Mouse (Mus musculus) midbrain, embryonic 11.5 days (tissue): ENCODE data around the gene Rasl11b. TPM values are rescaled to one million over a fixed set of nuclear protein-coding genes. Genes with fewer than 3 reads are reported as not detected.
A peak's percentile ranks its signal among the peaks of the same experiment; 100 is the strongest.

Experiments used
- ATAC-seq: fragments of 200-750 bp; cut with Nextera tagmentation; 2 replicates; pipeline ENCODE4 v1.8.0; 2017; ENCODE audit warnings: moderate TSS enrichment, moderate library complexity; ENCODE audit not compliant: low FRiP score
- DNase-seq: peaks from one replicate; pipeline ENCODE4 v3.0.0; 2015; ENCODE audit warnings: low spot score; ENCODE audit errors: missing footprints
- H3K27ac ChIP-seq: fragments of 300-500 bp; sonication (generic); 2 replicates; pipeline ENCODE4 v1.5.1; 2014; ENCODE audit warnings: low read depth, low read length
- H3K27me3 ChIP-seq: fragments of 300-500 bp; sonication (generic); 2 replicates; pipeline ENCODE4 v1.6.1; 2014; ENCODE audit warnings: mild to moderate bottlenecking, low read length, moderate library complexity, mixed read lengths; ENCODE audit not compliant: control insufficient read depth, insufficient read depth
- H3K36me3 ChIP-seq: fragments of 300-500 bp; sonication (generic); 2 replicates; pipeline ENCODE4 v1.6.1; 2014; ENCODE audit warnings: mild to moderate bottlenecking, low read length, moderate library complexity, mixed read lengths; ENCODE audit not compliant: control insufficient read depth, insufficient read depth
- H3K4me1 ChIP-seq: fragments of 300-500 bp; sonication (generic); 2 replicates; pipeline ENCODE4 v1.6.1; 2014; ENCODE audit warnings: low read length; ENCODE audit not compliant: control insufficient read depth, insufficient read depth
- H3K4me2 ChIP-seq: fragments of 300-500 bp; sonication (generic); 2 replicates; pipeline ENCODE4 v1.6.1; 2014; ENCODE audit warnings: mild to moderate bottlenecking, moderate library complexity
- H3K4me3 ChIP-seq: fragments of 300-500 bp; sonication (generic); 2 replicates; pipeline ENCODE4 v1.5.1; 2014; ENCODE audit warnings: low read depth, low read length
- H3K9ac ChIP-seq: fragments of 300-500 bp; sonication (generic); 2 replicates; pipeline ENCODE4 v1.6.1; 2014; ENCODE audit warnings: low read length
- H3K9me3 ChIP-seq: fragments of 300-500 bp; sonication (generic); 2 replicates; pipeline ENCODE4 v1.6.1; 2016; ENCODE audit warnings: low read length; ENCODE audit not compliant: control insufficient read depth
- WGBS: fragments of 180-500 bp; shearing (Covaris S2); extraction: QIAGEN DNeasy Blood & Tissue Kit; methylation state at CpG from one replicate; pipeline ENCODE4 v1.1.7; 2014; 5-methylcytosine and 5-hydroxymethylcytosine counted together
- polyA plus RNA-seq: library from polyadenylated mRNA; unstranded; fragments of >200 nt; fragmentation: Nextera tagmentation; extraction: Ambion mirVana; gene quantifications from 2 replicates; pipeline ENCODE4 v1.2.1, GENCODE M21; 2014

Gene Rasl11b
- polyA plus RNA-seq, 1 experiment from 2014 or later: 29.0 TPM

DNA sequence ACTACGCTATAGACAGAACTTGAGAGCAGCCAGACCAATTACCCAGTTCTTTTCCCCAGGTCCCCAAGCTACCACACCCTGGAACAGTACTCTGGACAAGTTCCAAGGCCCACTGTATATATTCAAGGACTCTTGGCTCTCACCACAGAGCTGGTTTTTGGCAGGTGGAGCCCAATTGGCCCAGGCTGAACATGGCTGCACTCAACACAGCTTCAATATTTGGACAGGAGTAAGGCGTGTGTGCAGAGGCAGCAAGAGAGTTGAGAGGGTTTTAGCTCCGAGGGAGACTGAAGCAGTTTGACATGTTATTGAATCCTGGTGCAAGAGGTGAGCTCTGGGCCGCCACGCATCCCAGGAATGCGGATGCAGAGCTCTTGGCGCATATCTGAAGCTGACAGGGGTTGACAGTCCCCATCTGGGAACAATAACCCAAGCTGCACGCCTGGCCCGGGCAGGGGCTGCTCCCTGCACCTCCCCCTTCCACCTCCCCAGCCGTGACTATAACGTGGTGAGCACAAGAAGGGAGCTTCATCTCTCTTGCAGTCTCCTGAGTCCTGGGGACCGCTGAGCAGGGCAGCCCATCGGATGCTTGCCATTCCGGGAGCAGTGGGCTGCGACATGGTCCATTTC, 33.7 kb upstream of the Rasl11b start:
- H3K9ac ChIP-seq: peak overlapping the region; percentile 27; the same call in 1 of the 2 replicates
- H3K27me3 ChIP-seq: no peaks in the 10 kb centered on the region; the same call in 1 of the 2 replicates
- WGBS: 17% methylated on average over 15 of the region's 15 CpGs
- H3K4me3 ChIP-seq: no peak overlapping the region
- H3K36me3 ChIP-seq: no peaks in the 10 kb centered on the region
- H3K4me1 ChIP-seq: peaks cover 12% of the 10 kb centered on the region
- H3K27ac ChIP-seq: no peak overlapping the region; the same call in 1 of the 2 replicates
- DNase-seq: peak; percentile 92
- ATAC-seq: peak; percentile 84
- H3K9me3 ChIP-seq: no peaks in the 10 kb centered on the region
- peak overlapping the region; percentile 36 for H3K4me2 ChIP-seq

DNA sequence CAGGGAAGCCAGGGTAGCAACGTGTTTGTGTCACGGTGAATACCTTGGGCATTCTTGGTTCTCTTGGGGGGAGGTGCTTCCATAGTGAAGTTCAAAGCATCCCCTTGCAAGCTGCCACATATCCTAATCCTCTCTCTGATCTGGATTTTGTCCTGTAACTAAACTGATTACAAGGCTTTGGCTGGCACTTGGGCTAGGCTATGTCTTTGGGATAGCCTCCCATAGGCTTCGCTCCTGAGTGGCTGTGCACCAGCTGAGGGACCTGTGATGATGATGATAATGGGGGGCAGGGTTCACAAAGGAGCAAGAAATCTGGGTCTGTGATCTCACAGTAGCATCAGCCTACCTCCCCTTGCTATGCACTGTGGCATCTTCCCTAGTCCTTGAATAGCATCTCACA, 33.1 kb upstream of the Rasl11b start:
- no peaks in the 10 kb centered on the region for H3K9me3 ChIP-seq
- 41% methylated on average over 3 of the region's 3 CpGs for WGBS
- ATAC-seq (peak; percentile 54), DNase-seq (no peak)
- no peaks in the 10 kb centered on the region; the same call in 1 of the 2 replicates for H3K27me3 ChIP-seq
- peak overlapping the region; percentile 36 for H3K4me2 ChIP-seq
- H3K27ac ChIP-seq: no peak overlapping the region; the same call in 1 of the 2 replicates
- H3K9ac ChIP-seq: peak overlapping the region; percentile 27; the same call in 1 of the 2 replicates
- H3K36me3 ChIP-seq: no peaks in the 10 kb centered on the region
- no peak overlapping the region for H3K4me3 ChIP-seq
- peaks cover 12% of the 10 kb centered on the region for H3K4me1 ChIP-seq

DNA sequence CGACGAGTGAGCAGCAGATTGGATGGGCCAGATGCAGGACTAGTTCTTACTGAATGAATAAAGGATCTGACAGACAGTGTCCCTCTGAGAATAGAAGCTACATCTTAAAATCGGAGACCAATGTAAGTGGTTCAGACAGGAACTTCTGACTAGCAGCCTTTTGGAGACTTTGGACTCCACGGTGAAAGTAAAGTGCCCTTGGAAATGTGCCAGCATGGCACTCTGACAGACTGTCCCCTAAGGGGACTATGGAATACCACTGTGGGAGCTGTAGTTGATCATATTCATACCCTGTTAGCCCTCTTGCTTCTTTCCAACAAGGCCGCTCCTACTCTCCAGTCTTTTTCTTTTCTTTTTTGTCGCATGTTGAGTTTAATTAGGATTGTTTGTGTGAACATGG, 31.9 kb upstream of the Rasl11b start:
- peaks cover 12% of the 10 kb centered on the region for H3K4me1 ChIP-seq
- peak; percentile 17 for DNase-seq
- no peaks in the 10 kb centered on the region for H3K36me3 ChIP-seq
- ATAC-seq: no peak
- no peak overlapping the region for H3K4me3 ChIP-seq
- no peaks in the 10 kb centered on the region for H3K9me3 ChIP-seq
- no peak overlapping the region for H3K4me2 ChIP-seq
- 93% methylated on average over 6 of the region's 6 CpGs for WGBS
- no peak overlapping the region for H3K27ac ChIP-seq
- no peak overlapping the region for H3K9ac ChIP-seq
- no peaks in the 10 kb centered on the region; the same call in 1 of the 2 replicates for H3K27me3 ChIP-seq

DNA sequence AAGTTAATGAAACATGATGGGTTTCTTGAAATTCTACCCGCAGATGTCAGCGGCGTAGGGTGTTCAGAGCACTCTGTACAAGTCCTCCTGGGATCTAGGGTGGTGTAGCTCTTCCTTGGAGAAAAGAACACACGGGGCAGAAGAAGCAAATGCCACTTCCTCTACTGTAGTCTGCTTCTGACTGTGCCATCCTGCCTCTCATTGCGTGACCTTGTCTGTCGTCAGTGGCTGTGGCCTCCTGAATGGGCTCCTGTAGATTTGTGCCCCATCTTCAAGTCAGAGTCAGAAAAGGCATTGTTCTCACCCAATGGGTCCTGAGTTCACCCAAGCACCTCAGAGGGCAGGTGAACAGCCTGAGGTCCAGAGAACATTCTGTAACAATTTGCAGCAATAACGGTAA, 30.5 kb upstream of the Rasl11b start:
- no peaks in the 10 kb centered on the region; the same call in 1 of the 2 replicates for H3K27me3 ChIP-seq
- H3K4me1 ChIP-seq: peaks cover 12% of the 10 kb centered on the region
- 87% methylated on average over 7 of the region's 7 CpGs for WGBS
- no peak overlapping the region for H3K4me3 ChIP-seq
- H3K27ac ChIP-seq: no peak overlapping the region
- H3K4me2 ChIP-seq: no peak overlapping the region
- H3K9ac ChIP-seq: no peak overlapping the region
- DNase-seq (no peak), ATAC-seq (no peak)
- H3K36me3 ChIP-seq: no peaks in the 10 kb centered on the region
- H3K9me3 ChIP-seq: no peaks in the 10 kb centered on the region

DNA sequence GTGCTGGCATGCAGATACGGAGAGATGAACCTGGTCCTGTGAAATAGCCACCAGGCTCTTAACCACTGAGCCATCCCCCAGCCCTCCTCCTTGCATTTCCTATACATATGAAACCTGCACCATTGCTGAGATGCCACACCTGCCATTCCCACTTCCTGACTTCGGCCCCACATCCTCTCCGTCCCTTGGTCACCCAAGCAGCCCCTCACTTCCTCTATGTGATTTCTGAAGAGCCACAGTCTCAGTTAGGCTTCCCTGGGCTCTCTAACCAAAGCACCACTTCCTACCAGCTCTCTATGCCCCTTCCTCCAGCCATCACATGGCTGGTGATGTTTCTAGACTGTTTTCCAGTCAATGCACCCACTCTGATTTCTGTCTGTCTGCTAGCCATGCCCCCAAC, 28.4 kb upstream of the Rasl11b start:
- H3K27me3 ChIP-seq: no peaks in the 10 kb centered on the region; the same call in 1 of the 2 replicates
- no peaks in the 10 kb centered on the region for H3K9me3 ChIP-seq
- 98% methylated on average over 3 of the region's 3 CpGs for WGBS
- H3K4me3 ChIP-seq: no peak overlapping the region
- peaks cover 8% of the 10 kb centered on the region for H3K4me1 ChIP-seq
- H3K36me3 ChIP-seq: no peaks in the 10 kb centered on the region
- no peak overlapping the region for H3K9ac ChIP-seq
- H3K27ac ChIP-seq: no peak overlapping the region
- no peak overlapping the region for H3K4me2 ChIP-seq
- no peak for DNase-seq
- ATAC-seq: no peak

DNA sequence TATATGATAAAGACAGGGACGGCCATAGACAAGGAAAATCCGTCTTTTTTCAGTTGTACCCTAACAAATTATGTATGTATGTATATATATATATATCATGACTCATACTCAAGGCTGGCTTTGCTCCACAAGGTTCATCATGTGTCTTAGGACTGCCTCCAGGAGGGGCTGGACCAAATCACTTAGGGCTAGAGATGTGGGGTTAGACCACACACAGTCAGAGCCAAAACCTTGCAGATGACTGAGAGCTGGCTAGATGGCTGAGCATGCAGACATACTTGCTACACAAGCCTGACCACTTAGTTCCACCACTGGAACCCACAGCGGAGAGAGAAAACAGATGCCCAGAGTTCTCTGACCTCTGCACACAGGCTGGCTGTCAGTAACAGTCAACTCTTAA, 27.0 kb upstream of the Rasl11b start:
- no peak for DNase-seq
- Histone ChIP-seq H3K9me3 (no peaks in the 10 kb centered on the region), H3K27ac (no peak overlapping the region), H3K9ac (no peak overlapping the region), H3K4me3 (no peak overlapping the region), H3K4me1 (no peaks in the 10 kb centered on the region), H3K27me3 (no peaks in the 10 kb centered on the region; the same call in 1 of the 2 replicates), H3K4me2 (no peak overlapping the region), H3K36me3 (no peaks in the 10 kb centered on the region)
- ATAC-seq: no peak
- 90% methylated on average over 3 of the region's 3 CpGs for WGBS

DNA sequence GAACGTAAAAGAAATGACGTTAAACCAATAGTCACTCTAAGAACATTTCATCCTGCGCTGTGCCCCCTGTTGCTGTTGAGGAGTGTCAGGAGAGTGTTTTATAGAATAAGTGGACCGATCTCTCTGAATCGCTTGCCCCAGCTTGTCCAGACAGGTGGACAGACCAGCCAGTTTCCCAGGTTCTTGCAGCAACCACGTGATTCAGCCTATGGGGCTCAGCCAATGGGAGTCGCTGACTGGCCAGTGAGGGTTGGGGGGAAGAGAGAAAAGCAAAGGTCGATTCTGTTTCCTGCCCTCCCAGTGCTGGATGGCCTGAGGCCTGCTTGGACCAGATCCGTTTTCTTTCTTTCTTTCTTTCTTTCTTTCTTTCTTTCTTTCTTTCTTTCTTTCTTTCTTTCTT, 23.3 kb upstream of the Rasl11b start:
- Histone ChIP-seq H3K27me3 (peaks cover 3% of the 10 kb centered on the region; the same call in 1 of the 2 replicates), H3K4me1 (peaks cover 7% of the 10 kb centered on the region; the same call in 1 of the 2 replicates), H3K9me3 (no peaks in the 10 kb centered on the region), H3K36me3 (no peaks in the 10 kb centered on the region), H3K4me2 (no peak overlapping the region), H3K9ac (no peak overlapping the region), H3K27ac (no peak overlapping the region), H3K4me3 (no peak overlapping the region)
- ATAC-seq (no peak), DNase-seq (peak; percentile 75)
- WGBS: 76% methylated on average over 9 of the region's 9 CpGs

DNA sequence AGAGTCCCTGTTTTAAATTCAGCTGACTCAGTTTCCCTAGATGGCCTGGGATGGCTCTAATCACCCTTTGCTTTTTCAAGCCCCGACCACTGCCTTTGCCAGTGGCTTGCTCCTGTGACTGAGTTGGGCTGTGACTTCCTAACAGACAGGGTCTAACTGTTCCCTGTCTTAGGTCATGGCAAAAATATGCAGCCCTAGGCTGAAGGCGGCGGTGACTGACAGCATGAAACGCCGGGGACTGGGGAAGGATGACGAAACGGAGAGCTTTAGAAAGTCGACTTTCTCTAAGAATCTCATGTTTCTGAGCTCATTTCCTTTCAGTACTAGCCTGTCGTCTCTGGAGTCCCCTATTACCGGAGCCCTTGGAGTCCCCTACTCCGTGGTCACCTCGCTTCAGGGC, 22.9 kb upstream of the Rasl11b start:
- H3K9me3 ChIP-seq: no peaks in the 10 kb centered on the region
- H3K27ac ChIP-seq: no peak overlapping the region
- 76% methylated on average over 12 of the region's 12 CpGs for WGBS
- H3K36me3 ChIP-seq: no peaks in the 10 kb centered on the region
- peaks cover 4% of the 10 kb centered on the region; the same call in 1 of the 2 replicates for H3K27me3 ChIP-seq
- H3K9ac ChIP-seq: no peak overlapping the region
- H3K4me3 ChIP-seq: no peak overlapping the region
- peak; percentile 6 for DNase-seq
- peaks cover 7% of the 10 kb centered on the region; the same call in 1 of the 2 replicates for H3K4me1 ChIP-seq
- no peak; the same call in 1 of the 2 replicates for ATAC-seq
- no peak overlapping the region for H3K4me2 ChIP-seq

DNA sequence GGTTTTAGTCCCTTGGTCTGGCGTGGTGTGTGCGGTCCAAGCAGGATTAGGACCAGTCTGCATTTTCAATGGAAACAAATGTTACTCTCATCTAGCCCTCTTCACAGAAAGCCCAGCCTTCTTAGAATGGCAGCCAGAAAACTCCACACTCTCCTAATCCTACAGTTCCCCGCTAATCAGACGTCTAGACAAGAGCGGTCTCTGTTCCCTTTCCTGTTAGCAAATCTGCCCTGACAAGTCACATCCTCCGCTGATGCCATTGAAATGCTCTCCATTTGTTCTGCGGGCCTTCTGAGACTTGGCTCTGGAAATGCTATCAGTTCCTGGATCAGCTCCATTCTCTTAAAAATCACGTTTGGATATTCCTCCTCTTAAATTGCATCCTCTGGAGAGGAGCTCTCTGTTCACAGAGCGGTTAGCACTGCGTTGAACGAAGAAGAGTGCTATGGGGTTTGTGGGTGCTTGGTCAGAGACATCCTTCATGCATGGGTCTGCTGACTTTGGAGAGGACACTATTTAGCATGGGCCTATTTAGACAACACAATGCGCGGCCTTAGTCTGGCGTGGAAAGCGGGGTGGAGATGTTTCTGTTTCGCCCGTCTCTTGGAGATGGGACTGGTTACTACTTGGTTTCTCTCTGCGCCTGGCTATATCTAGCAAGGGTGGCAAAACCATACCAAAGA, 21.8 kb upstream of the Rasl11b start:
- ATAC-seq (peak; percentile 72), DNase-seq (peak; percentile 88)
- Histone ChIP-seq H3K36me3 (no peaks in the 10 kb centered on the region), H3K4me2 (no peak overlapping the region), H3K9me3 (no peaks in the 10 kb centered on the region), H3K27ac (peak overlapping the region; percentile 11; the same call in 1 of the 2 replicates), H3K4me3 (no peak overlapping the region), H3K27me3 (peaks cover 4% of the 10 kb centered on the region; the same call in 1 of the 2 replicates), H3K4me1 (peaks cover 7% of the 10 kb centered on the region; the same call in 1 of the 2 replicates), H3K9ac (no peak overlapping the region)
- 57% methylated on average over 18 of the region's 18 CpGs for WGBS
